Mouse (Mus musculus) neural tube, embryonic 11.5 days (tissue): Measurements from ENCODE around the gene Mocs1. TPM values are rescaled to one million over a fixed set of nuclear protein-coding genes. Genes with fewer than 3 reads are reported as not detected.

Experiments
- ATAC-seq: fragments of 200-750 bp; cut with Nextera tagmentation; 2 replicates; pipeline ENCODE4 v1.8.0; 2017; ENCODE audit warnings: moderate number of reproducible peaks, mild to moderate bottlenecking, moderate TSS enrichment, moderate library complexity; ENCODE audit not compliant: insufficient read depth, low FRiP score, low TSS enrichment
- DNase-seq: peaks from one replicate; pipeline ENCODE4 v3.0.0-alpha.2; 2015; ENCODE audit warnings: low spot score
- H3K27ac ChIP-seq: fragments of 300-500 bp; sonication (generic); 2 replicates; pipeline ENCODE4 v1.5.1; 2014; ENCODE audit warnings: low read depth, mild to moderate bottlenecking, low read length
- H3K27me3 ChIP-seq: fragments of 300-500 bp; sonication (generic); 2 replicates; pipeline ENCODE4 v1.6.1; 2014; ENCODE audit warnings: mild to moderate bottlenecking, low read length, mixed read lengths; ENCODE audit not compliant: control insufficient read depth, insufficient read depth
- H3K36me3 ChIP-seq: fragments of 300-500 bp; sonication (generic); 2 replicates; pipeline ENCODE4 v1.6.1; 2014; ENCODE audit warnings: mild to moderate bottlenecking, low read length, moderate library complexity, mixed read lengths; ENCODE audit not compliant: control insufficient read depth, insufficient read depth
- H3K4me1 ChIP-seq: fragments of 300-500 bp; sonication (generic); 2 replicates; pipeline ENCODE4 v1.6.1; 2014; ENCODE audit warnings: low read length, mixed read lengths; ENCODE audit not compliant: control insufficient read depth, insufficient read depth
- H3K4me2 ChIP-seq: fragments of 300-500 bp; sonication (generic); 2 replicates; pipeline ENCODE4 v1.6.1; 2014; ENCODE audit warnings: low read depth, mild to moderate bottlenecking, moderate library complexity
- H3K4me3 ChIP-seq: fragments of 300-500 bp; sonication (generic); 2 replicates; pipeline ENCODE4 v1.5.1; 2014; ENCODE audit warnings: low read depth, low read length
- H3K9ac ChIP-seq: fragments of 300-500 bp; sonication (generic); 2 replicates; pipeline ENCODE4 v1.6.1; 2014; ENCODE audit warnings: mild to moderate bottlenecking, low read length
- H3K9me3 ChIP-seq: fragments of 300-500 bp; sonication (generic); 2 replicates; pipeline ENCODE4 v1.6.1; 2016; ENCODE audit warnings: low read length; ENCODE audit not compliant: control insufficient read depth
- WGBS: fragments of 180-500 bp; shearing (Covaris S2); extraction: QIAGEN DNeasy Blood & Tissue Kit; methylation state at CpG from one replicate; pipeline ENCODE4 v1.1.7; 2014; 5-methylcytosine and 5-hydroxymethylcytosine counted together
- polyA plus RNA-seq: library from polyadenylated mRNA; unstranded; fragments of >200 nt; fragmentation: Nextera tagmentation; extraction: Ambion mirVana; gene quantifications from 2 replicates; pipeline ENCODE4 v1.2.1, GENCODE M21; 2014

The Mocs1 gene
- polyA plus RNA-seq, 1 experiment from 2014 or later, result 7.1 TPM

GRCm38 (mm10) chr17:49405927-49406326 is 22.2 kb upstream of the Mocs1 start:
- Histone ChIP-seq H3K27ac (no peak overlapping the region), H3K4me1 (no peaks in the 10 kb centered on the region), H3K4me3 (no peak overlapping the region), H3K27me3 (no peaks in the 10 kb centered on the region), H3K4me2 (no peak overlapping the region), H3K9ac (no peak overlapping the region), H3K9me3 (no peaks in the 10 kb centered on the region), H3K36me3 (no peaks in the 10 kb centered on the region)
- ATAC-seq (no peak), DNase-seq (no peak)
- 85% methylated on average over 5 of the region's 5 CpGs for WGBS

GRCm38 (mm10) chr17:49412974-49413373 is 15.2 kb upstream of the Mocs1 start:
- H3K9me3 ChIP-seq, result no peaks in the 10 kb centered on the region
- no peak overlapping the region for H3K4me2 ChIP-seq
- no peak overlapping the region for H3K4me3 ChIP-seq
- 89% methylated on average over 5 of the region's 5 CpGs for WGBS
- H3K9ac ChIP-seq, result no peak overlapping the region
- DNase-seq, result no peak
- H3K36me3 ChIP-seq, result no peaks in the 10 kb centered on the region
- ATAC-seq, result no peak
- no peaks in the 10 kb centered on the region for H3K27me3 ChIP-seq
- no peaks in the 10 kb centered on the region for H3K4me1 ChIP-seq
- H3K27ac ChIP-seq, result no peak overlapping the region

GRCm38 (mm10) chr17:49413554-49413953 is 14.6 kb upstream of the Mocs1 start:
- H3K4me3 ChIP-seq, result no peak overlapping the region
- no peak for ATAC-seq
- no peaks in the 10 kb centered on the region for H3K4me1 ChIP-seq
- H3K9me3 ChIP-seq, result no peaks in the 10 kb centered on the region
- 58% methylated on average over 3 of the region's 3 CpGs for WGBS
- no peak overlapping the region for H3K27ac ChIP-seq
- DNase-seq, result no peak
- H3K27me3 ChIP-seq, result no peaks in the 10 kb centered on the region
- no peaks in the 10 kb centered on the region for H3K36me3 ChIP-seq
- H3K9ac ChIP-seq, result no peak overlapping the region
- no peak overlapping the region for H3K4me2 ChIP-seq

GRCm38 (mm10) chr17:49416228-49416627 is 11.9 kb upstream of the Mocs1 start:
- H3K4me3 ChIP-seq, result no peak overlapping the region
- no peak overlapping the region for H3K9ac ChIP-seq
- no peaks in the 10 kb centered on the region for H3K27me3 ChIP-seq
- H3K4me1 ChIP-seq, result no peaks in the 10 kb centered on the region
- ATAC-seq (no peak), DNase-seq (no peak)
- H3K36me3 ChIP-seq, result no peaks in the 10 kb centered on the region
- 83% methylated on average over 3 of the region's 3 CpGs for WGBS
- H3K9me3 ChIP-seq, result no peaks in the 10 kb centered on the region
- H3K27ac ChIP-seq, result no peak overlapping the region
- no peak overlapping the region for H3K4me2 ChIP-seq

- no peak overlapping the region for H3K4me2 ChIP-seq
- H3K27me3 ChIP-seq, result no peaks in the 10 kb centered on the region
- H3K36me3 ChIP-seq, result no peaks in the 10 kb centered on the region
- no peak overlapping the region for H3K4me3 ChIP-seq
- 77% methylated on average over 6 of the region's 6 CpGs for WGBS
- no peak overlapping the region for H3K27ac ChIP-seq
- H3K9me3 ChIP-seq, result no peaks in the 10 kb centered on the region
- ATAC-seq (no peak), DNase-seq (no peak)
- H3K4me1 ChIP-seq, result no peaks in the 10 kb centered on the region
- no peak overlapping the region for H3K9ac ChIP-seq
Measured at GRCm38 (mm10) chr17:49419813-49420212, 8.3 kb upstream of the Mocs1 start.

- Histone ChIP-seq H3K4me3 (no peak overlapping the region), H3K27me3 (no peaks in the 10 kb centered on the region), H3K36me3 (no peaks in the 10 kb centered on the region), H3K4me2 (no peak overlapping the region), H3K9me3 (no peaks in the 10 kb centered on the region), H3K9ac (no peak overlapping the region), H3K27ac (no peak overlapping the region), H3K4me1 (no peaks in the 10 kb centered on the region)
- no peak for DNase-seq
- 79% methylated on average over 3 of the region's 3 CpGs for WGBS
- ATAC-seq, result no peak
Measured at GRCm38 (mm10) chr17:49422286-49423066, 5.7 kb upstream of the Mocs1 start.

- no peak for DNase-seq
- no peak overlapping the region for H3K4me2 ChIP-seq
Measured at GRCm38 (mm10) chr17:49423067-49423325, 5.2 kb upstream of the Mocs1 start.

GRCm38 (mm10) chr17:49423872-49424271 is 4.3 kb upstream of the Mocs1 start:
- Histone ChIP-seq H3K27me3 (no peaks in the 10 kb centered on the region), H3K9me3 (no peaks in the 10 kb centered on the region), H3K4me3 (no peak overlapping the region), H3K4me1 (peaks cover 4% of the 10 kb centered on the region), H3K4me2 (no peak overlapping the region), H3K27ac (no peak overlapping the region), H3K36me3 (no peaks in the 10 kb centered on the region), H3K9ac (no peak overlapping the region)
- 94% methylated on average over 3 of the region's 3 CpGs for WGBS
- ATAC-seq, result no peak
- no peak for DNase-seq

More at GRCm38 (mm10) chr17:49423067-49423325, 5.2 kb upstream of the Mocs1 start:
- ATAC-seq, result no peak
- no peak overlapping the region for H3K4me3 ChIP-seq
- no peaks in the 10 kb centered on the region for H3K27me3 ChIP-seq
- H3K4me1 ChIP-seq, result no peaks in the 10 kb centered on the region
- no peaks in the 10 kb centered on the region for H3K9me3 ChIP-seq
- no peak overlapping the region for H3K9ac ChIP-seq
- 72% methylated on average over 2 of the region's 2 CpGs for WGBS
- H3K36me3 ChIP-seq, result no peaks in the 10 kb centered on the region
- H3K27ac ChIP-seq, result no peak overlapping the region

GRCm38 (mm10) chr17:49427631-49428238 is 427 bp upstream of the Mocs1 start:
- no peak for DNase-seq
- Histone ChIP-seq H3K4me3 (peak overlapping the region; percentile 75), H3K4me1 (peaks cover 6% of the 10 kb centered on the region), H3K4me2 (peak overlapping the region; percentile 89), H3K27me3 (no peaks in the 10 kb centered on the region), H3K9ac (no peak overlapping the region), H3K9me3 (no peaks in the 10 kb centered on the region), H3K36me3 (no peaks in the 10 kb centered on the region), H3K27ac (no peak overlapping the region)
- peak; percentile 42; the same call in 1 of the 2 replicates for ATAC-seq
- WGBS, result 20% methylated on average over 9 of the region's 9 CpGs
